Mouse (Mus musculus): ENCODE results near the gene Cxcr4. TPM values are rescaled to one million over a fixed set of nuclear protein-coding genes. Genes with fewer than 3 reads are reported as not detected.

The Cxcr4 gene
- polyA plus RNA-seq (2015; fragmentation: Nextera tagmentation; extraction: Ambion mirVana): 9.2 and 10.0 TPM in 2 replicates

- Histone ChIP-seq H3K4me3 (peak within 1 kb of the TSS; percentile 61), H3K4me1 (replicated peaks) (peaks cover 60% of the 10 kb centered on the region), H3K4me2 (peak within 1 kb of the TSS; percentile 83), H3K9ac (peak within 1 kb of the TSS; percentile 52), H3K27me3 (0 out of 2 replicates have a peak, but pooled peaks cover 5% of the 10 kb centered on the region), H3K36me3 (no peaks in the 10 kb centered on the region), H3K9me3 (no peaks in the 10 kb centered on the region), H3K27ac (replicated peaks) (peak within 1 kb of the TSS; percentile 73)
- under 1% methylated on average over 27 of the region's 27 CpGs for WGBS
- peak; percentile 82 for ATAC-seq (ENCODE audit: low FRiP score, low read depth)
Measured at GRCm38 (mm10) chr1:128592211-128592741, at the start of gene Cxcr4. Cxcr4 (minus strand) TSS chr1:128592293.

GRCm38 (mm10) chr1:128639707-128640107, 47.6 kb upstream of the Cxcr4 start:
- Histone ChIP-seq H3K9ac (no peak overlapping the region), H3K4me1 (replicated peaks) (peaks cover 16% of the 10 kb centered on the region; the same call in 1 of the 2 replicates), H3K9me3 (no peaks in the 10 kb centered on the region), H3K27ac (replicated peaks) (no peak overlapping the region), H3K36me3 (no peaks in the 10 kb centered on the region), H3K27me3 (no peaks in the 10 kb centered on the region), H3K4me3 (no peak overlapping the region), H3K4me2 (no peak overlapping the region)
- peak; percentile 51; the same call in 1 of the 2 replicates for ATAC-seq (ENCODE audit: low FRiP score, low read depth)
- 32% methylated on average over 4 of the region's 4 CpGs for WGBS

DNA sequence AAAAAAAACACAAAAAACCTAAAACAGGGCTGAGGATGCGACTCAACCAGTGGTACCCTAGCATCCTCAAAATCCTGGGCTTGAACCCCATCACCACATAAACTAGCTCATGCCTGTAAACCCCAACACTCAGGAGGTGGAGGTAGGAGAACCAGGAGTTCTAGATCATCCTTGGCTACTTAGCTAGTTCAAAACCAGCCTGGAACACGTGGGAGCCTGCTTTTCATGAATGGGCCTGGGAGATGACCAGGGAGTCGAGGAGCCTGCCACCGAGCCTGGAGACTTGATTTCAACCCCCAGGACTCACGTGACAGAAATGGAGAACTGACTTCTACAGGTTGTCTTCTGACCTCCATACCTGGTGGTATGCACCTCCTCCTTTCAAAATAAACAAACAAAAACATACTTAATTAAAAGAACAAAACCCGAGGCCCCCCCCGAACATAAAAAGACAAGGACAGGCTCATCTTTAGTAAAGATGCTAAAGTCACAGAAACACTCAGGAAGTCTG, 45.2 kb upstream of the Cxcr4 start:
- no peak overlapping the region for H3K4me2 ChIP-seq
- H3K36me3 ChIP-seq: no peaks in the 10 kb centered on the region
- H3K9me3 ChIP-seq: no peaks in the 10 kb centered on the region
- H3K4me1 ChIP-seq (replicated peaks): peaks cover 9% of the 10 kb centered on the region; the same call in 1 of the 2 replicates
- 93% methylated on average over 7 of the region's 7 CpGs for WGBS
- no peak for ATAC-seq (ENCODE audit: low FRiP score, low read depth)
- H3K27ac ChIP-seq (replicated peaks): no peak overlapping the region
- no peaks in the 10 kb centered on the region for H3K27me3 ChIP-seq
- no peak overlapping the region for H3K9ac ChIP-seq
- H3K4me3 ChIP-seq: no peak overlapping the region

GRCm38 (mm10) chr1:128636258-128637229, 44.5 kb upstream of the Cxcr4 start:
- H3K9ac ChIP-seq: no peak overlapping the region
- H3K4me1 ChIP-seq (replicated peaks): peaks cover 9% of the 10 kb centered on the region; the same call in 1 of the 2 replicates
- WGBS: 92% methylated on average over 10 of the region's 10 CpGs
- H3K4me3 ChIP-seq: no peak overlapping the region
- no peak overlapping the region for H3K4me2 ChIP-seq
- H3K27me3 ChIP-seq: no peaks in the 10 kb centered on the region
- no peaks in the 10 kb centered on the region for H3K9me3 ChIP-seq
- no peak overlapping the region for H3K27ac ChIP-seq (replicated peaks)
- ATAC-seq (ENCODE audit: low FRiP score, low read depth): no peak
- H3K36me3 ChIP-seq: no peaks in the 10 kb centered on the region

DNA sequence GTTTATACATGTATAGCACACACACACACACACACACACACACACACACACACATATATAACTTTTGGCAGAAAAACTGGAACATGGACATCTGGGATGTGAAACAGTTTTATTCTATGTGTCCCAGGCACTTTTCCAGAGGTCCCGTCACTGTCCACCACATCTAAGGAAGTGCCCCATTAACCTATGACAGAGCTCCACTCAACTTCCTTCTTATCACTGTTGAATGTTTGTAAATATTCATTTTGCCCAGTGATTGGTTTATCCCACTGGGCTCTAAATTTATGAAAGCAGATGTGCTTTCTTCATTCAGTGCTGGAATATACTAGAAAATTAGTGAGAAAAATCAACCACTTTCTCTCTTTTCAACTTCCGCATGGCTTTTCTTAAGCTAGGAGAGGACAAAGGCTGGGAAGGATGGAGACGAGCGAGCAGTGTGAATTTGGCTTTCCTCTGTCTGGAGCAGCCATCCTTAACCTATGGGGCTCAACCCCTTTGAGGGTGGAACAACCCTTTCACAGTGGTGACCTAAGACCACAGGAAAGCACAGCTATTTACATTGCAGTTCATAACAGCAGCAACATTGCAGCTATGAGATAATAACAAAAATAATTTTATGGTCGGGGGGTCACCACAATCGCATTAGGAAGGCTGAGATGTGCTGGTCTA, 41.8 kb upstream of the Cxcr4 start:
- 77% methylated on average over 6 of the region's 6 CpGs for WGBS
- Histone ChIP-seq H3K36me3 (no peaks in the 10 kb centered on the region), H3K9me3 (no peaks in the 10 kb centered on the region), H3K4me2 (no peak overlapping the region), H3K27me3 (no peaks in the 10 kb centered on the region), H3K27ac (replicated peaks) (no peak overlapping the region), H3K4me1 (replicated peaks) (no peaks in the 10 kb centered on the region), H3K9ac (no peak overlapping the region), H3K4me3 (no peak overlapping the region)
- no peak for ATAC-seq (ENCODE audit: low FRiP score, low read depth)

DNA sequence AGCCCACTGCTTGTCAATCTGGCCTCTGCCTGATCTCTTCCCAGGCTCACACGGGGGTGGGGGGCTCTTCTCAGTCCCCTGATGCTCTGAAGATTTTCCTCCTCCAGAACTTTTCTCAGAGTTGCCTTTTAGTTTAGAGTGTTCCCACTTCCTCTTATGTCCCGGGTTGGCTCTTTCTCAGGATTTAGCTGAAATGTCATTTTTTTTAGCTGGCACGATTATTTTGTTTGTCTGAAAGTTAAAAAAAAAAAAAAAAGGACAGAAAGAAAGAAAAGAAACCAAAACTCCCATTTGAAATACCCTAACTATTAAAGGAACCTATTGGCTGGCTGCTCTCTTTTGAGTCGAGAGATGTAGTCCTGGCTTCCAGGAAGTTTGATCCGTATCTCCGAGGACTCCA, 40.4 kb upstream of the Cxcr4 start:
- no peak overlapping the region for H3K4me2 ChIP-seq
- H3K27ac ChIP-seq (replicated peaks): no peak overlapping the region
- H3K4me3 ChIP-seq: no peak overlapping the region
- no peak for ATAC-seq (ENCODE audit: low FRiP score, low read depth)
- H3K9ac ChIP-seq: no peak overlapping the region
- H3K27me3 ChIP-seq: no peaks in the 10 kb centered on the region
- 77% methylated on average over 6 of the region's 6 CpGs for WGBS
- no peaks in the 10 kb centered on the region for H3K4me1 ChIP-seq (replicated peaks)
- H3K9me3 ChIP-seq: no peaks in the 10 kb centered on the region
- no peaks in the 10 kb centered on the region for H3K36me3 ChIP-seq

DNA sequence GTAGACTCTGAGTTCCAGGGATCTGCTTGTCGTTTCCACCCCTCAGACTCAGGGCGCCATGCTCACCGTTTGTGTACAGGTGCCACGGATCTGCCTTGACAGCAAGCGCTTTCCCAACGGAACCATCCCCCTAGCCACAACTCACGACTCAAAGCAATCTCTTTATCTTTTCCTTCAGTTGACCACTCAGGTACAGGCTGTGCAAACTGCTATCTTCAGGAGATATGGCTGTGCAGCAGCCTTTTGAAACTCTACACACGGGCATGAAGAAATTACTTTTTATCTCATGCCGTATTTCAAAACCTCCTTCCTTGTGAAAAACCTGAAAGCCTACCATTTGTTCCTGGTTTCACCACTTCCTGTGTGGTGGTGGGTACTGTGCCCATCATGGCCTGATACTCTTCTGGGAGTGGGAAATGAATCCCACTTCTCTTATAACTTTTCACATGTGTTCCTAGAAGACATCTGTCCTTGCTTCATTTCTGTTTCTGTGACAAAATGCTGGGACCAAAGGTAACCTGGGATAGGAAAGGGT, 34.1 kb upstream of the Cxcr4 start:
- Histone ChIP-seq H3K27ac (replicated peaks) (no peak overlapping the region), H3K9me3 (no peaks in the 10 kb centered on the region), H3K27me3 (no peaks in the 10 kb centered on the region), H3K4me1 (replicated peaks) (peaks cover 17% of the 10 kb centered on the region), H3K36me3 (no peaks in the 10 kb centered on the region), H3K9ac (no peak overlapping the region), H3K4me2 (no peak overlapping the region), H3K4me3 (no peak overlapping the region)
- ATAC-seq (ENCODE audit: low FRiP score, low read depth): no peak
- WGBS: 93% methylated on average over 9 of the region's 9 CpGs

DNA sequence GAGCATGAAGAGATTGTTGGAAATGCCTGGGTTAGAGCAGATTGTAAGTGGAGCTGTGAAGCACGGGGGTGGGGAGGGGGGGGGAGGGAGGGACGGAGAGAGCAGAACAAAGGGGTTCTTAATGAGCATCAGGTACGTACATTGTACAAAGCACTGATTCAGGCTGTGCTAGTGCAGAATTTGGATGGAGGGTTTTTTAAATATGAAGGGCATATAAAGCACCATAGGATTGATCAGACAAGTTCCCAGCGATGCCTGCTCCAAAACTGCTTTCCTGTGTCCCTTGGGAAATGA, 31.4 kb upstream of the Cxcr4 start:
- 27% methylated on average over 4 of the region's 4 CpGs for WGBS
- peak; percentile 39 for ATAC-seq (ENCODE audit: low FRiP score, low read depth)
- no peaks in the 10 kb centered on the region for H3K36me3 ChIP-seq

GRCm38 (mm10) chr1:128622867-128623593, 30.9 kb upstream of the Cxcr4 start:
- H3K4me2 ChIP-seq: no peak overlapping the region
- peaks cover 17% of the 10 kb centered on the region for H3K4me1 ChIP-seq (replicated peaks)
- H3K9ac ChIP-seq: no peak overlapping the region
- peak overlapping the region; percentile 45 for H3K27ac ChIP-seq (replicated peaks)
- no peaks in the 10 kb centered on the region for H3K27me3 ChIP-seq
- no peaks in the 10 kb centered on the region for H3K36me3 ChIP-seq
- WGBS: 49% methylated on average over 9 of the region's 9 CpGs
- no peaks in the 10 kb centered on the region for H3K9me3 ChIP-seq
- ATAC-seq (ENCODE audit: low FRiP score, low read depth): peak; percentile 72
- H3K4me3 ChIP-seq: no peak overlapping the region

More for the DNA sequence above, 31.4 kb upstream of the Cxcr4 start:
- Histone ChIP-seq H3K9ac (no peak overlapping the region), H3K4me2 (no peak overlapping the region), H3K27ac (replicated peaks) (peak overlapping the region; percentile 45), H3K27me3 (no peaks in the 10 kb centered on the region), H3K9me3 (no peaks in the 10 kb centered on the region), H3K4me1 (replicated peaks) (peaks cover 17% of the 10 kb centered on the region), H3K4me3 (no peak overlapping the region)

DNA sequence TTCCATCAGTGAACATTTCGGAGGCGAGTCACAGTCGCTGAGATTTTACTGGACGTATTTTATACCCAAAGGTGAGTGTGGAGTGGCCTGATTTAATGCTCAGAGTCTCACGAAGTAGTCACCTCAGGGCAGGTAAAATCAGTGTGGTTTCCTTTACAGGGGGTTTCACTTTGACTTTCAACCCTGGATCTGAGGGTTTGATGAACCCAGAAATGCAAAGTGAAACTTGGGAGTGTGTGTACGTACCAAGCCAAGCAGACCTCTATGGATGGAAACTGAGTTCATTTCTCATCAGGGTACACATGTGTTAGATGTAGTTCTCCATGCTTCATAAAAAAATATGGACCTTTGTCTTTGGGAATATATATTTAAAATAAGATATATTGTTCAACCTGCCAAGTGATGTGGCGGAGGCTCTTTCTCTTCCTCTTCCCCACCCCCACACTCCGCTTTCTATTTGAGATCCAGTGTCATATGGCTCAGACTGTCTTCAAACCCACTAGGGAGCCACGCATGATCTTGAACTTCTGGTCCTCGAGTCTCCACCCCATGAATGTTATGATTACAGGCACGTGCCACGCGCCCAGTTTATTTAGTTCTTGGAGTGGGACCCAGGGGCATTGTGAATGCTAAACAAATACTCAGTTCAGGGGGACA, 25.7 kb upstream of the Cxcr4 start:
- H3K27ac ChIP-seq (replicated peaks): no peak overlapping the region
- WGBS: 94% methylated on average over 13 of the region's 13 CpGs
- H3K27me3 ChIP-seq: no peaks in the 10 kb centered on the region
- no peak overlapping the region for H3K4me2 ChIP-seq
- no peak overlapping the region for H3K4me3 ChIP-seq
- 0 out of 2 replicates have a peak, but pooled peaks cover 5% of the 10 kb centered on the region for H3K4me1 ChIP-seq (replicated peaks)
- no peak overlapping the region for H3K9ac ChIP-seq
- H3K36me3 ChIP-seq: no peaks in the 10 kb centered on the region
- no peak for ATAC-seq (ENCODE audit: low FRiP score, low read depth)
- H3K9me3 ChIP-seq: no peaks in the 10 kb centered on the region

DNA sequence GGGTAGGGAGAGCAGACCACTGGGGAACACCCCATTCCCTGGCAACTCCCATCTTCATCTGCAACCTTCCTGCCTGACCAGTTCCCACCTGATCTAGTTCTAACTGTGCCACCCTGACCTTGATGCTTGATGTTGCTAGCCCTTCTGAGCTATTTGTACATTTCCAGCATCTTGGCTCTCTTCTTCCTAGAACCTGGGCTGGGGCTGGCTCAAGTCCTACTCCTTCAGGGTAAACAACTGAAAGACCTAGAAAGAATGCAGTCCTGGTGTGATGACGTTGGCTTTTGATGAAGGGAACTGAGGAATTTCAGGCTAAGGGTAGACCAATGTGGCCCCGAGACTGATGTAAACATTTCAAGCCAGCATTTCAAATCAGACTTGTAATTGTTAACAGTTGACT, 24.5 kb upstream of the Cxcr4 start:
- 73% methylated on average over 2 of the region's 2 CpGs for WGBS
- ATAC-seq (ENCODE audit: low FRiP score, low read depth): no peak

More for the DNA sequence above, 24.5 kb upstream of the Cxcr4 start:
- Histone ChIP-seq H3K4me3 (no peak overlapping the region), H3K4me1 (replicated peaks) (no peaks in the 10 kb centered on the region), H3K27ac (replicated peaks) (no peak overlapping the region), H3K27me3 (no peaks in the 10 kb centered on the region), H3K9me3 (no peaks in the 10 kb centered on the region), H3K4me2 (no peak overlapping the region), H3K36me3 (no peaks in the 10 kb centered on the region), H3K9ac (no peak overlapping the region)
